Mouse (Mus musculus): ENCODE measurements around the gene Wdr5.

GRCm38 (mm10) chr2:27482265-27482861 lies 32.6 kb upstream of the Wdr5 start:
- no peak for TF ChIP-seq POLR2A (IDR thresholded peaks at IDR 0.05; ENCODE audit: control insufficient read depth, low read depth, low read length)
- TF ChIP-seq CTCF (IDR thresholded peaks at IDR 0.05; ENCODE audit: control insufficient read depth, insufficient read depth, insufficient replicate concordance, low read depth, low read length) = no peak
